Mouse (Mus musculus) MEL (cell line): Measurements from ENCODE around the gene Fgfr2. TPM values are rescaled to one million over a fixed set of nuclear protein-coding genes. Genes with fewer than 3 reads are reported as not detected.

Experiments used
- DNase-seq: peaks from one replicate; pipeline ENCODE4 v3.0.0; 2011; ENCODE audit warnings: low read depth, low spot score
- H3K27ac ChIP-seq: 2 replicates; pipeline ENCODE4 v1.5.1; 2012; ENCODE audit warnings: low read depth, mild to moderate bottlenecking, control low read depth, low read length, moderate library complexity; ENCODE audit not compliant: control insufficient read depth
- H3K27me3 ChIP-seq, 2 experiments: fragments of 150-350 bp in 1 of 2; sonication (generic) in 1 of 2; 2 replicates each; pipeline ENCODE4 v1.6.1; 2012; ENCODE audit warnings: low read length in 2 of 2, mild to moderate bottlenecking in 2 of 2, improper control_type of control experiment in 1 of 2, moderate library complexity in 1 of 2; ENCODE audit not compliant: insufficient read depth in 2 of 2, control insufficient read depth in 1 of 2
- H3K36me3 ChIP-seq, 2 experiments: 2 replicates each; pipeline ENCODE4 v1.6.1; 2012 to 2014; ENCODE audit warnings: low read length in 2 of 2, improper control_type of control experiment in 1 of 2, inconsistent platforms in 1 of 2, mild to moderate bottlenecking in 1 of 2; ENCODE audit not compliant: insufficient read depth in 2 of 2, control insufficient read depth in 1 of 2
- H3K4me1 ChIP-seq, 2 experiments: fragments of 150-350 bp in 1 of 2; sonication (generic) in 1 of 2; 2 replicates each; pipeline ENCODE4 v1.6.1; 2012; ENCODE audit warnings: low read length in 2 of 2, improper control_type of control experiment in 1 of 2, mild to moderate bottlenecking in 1 of 2; ENCODE audit not compliant: insufficient read depth in 2 of 2, control insufficient read depth in 1 of 2
- H3K4me3 ChIP-seq, 2 experiments: fragments of 150-350 bp in 1 of 2; sonication (generic) in 1 of 2; 2 replicates each; pipeline ENCODE4 v1.5.1; 2012; ENCODE audit warnings: low read depth in 2 of 2, low read length in 2 of 2, mild to moderate bottlenecking in 2 of 2, moderate library complexity in 2 of 2, control low read depth in 1 of 2, improper control_type of control experiment in 1 of 2; ENCODE audit not compliant: control insufficient read depth in 1 of 2, insufficient read depth in 1 of 2
- H3K79me2 ChIP-seq: 2 replicates; pipeline ENCODE4 v1.6.1; 2012; ENCODE audit warnings: mild to moderate bottlenecking, low read length, moderate library complexity; ENCODE audit not compliant: control insufficient read depth, poor library complexity, insufficient read depth
- H3K9ac ChIP-seq: 2 replicates; pipeline ENCODE4 v1.6.1; 2012; ENCODE audit warnings: low read depth, mild to moderate bottlenecking, control low read depth, low read length, moderate library complexity; ENCODE audit not compliant: control insufficient read depth, poor library complexity, severe bottlenecking
- H3K9me3 ChIP-seq: fragments of 150-350 bp; sonication (generic); replicated peaks from 2 replicates; pipeline ENCODE4 v1.6.1; 2012; ENCODE audit warnings: mild to moderate bottlenecking, low read length, improper control_type of control experiment, moderate library complexity; ENCODE audit not compliant: insufficient read depth
- CHD1 ChIP-seq: IDR thresholded peaks from 2 replicates; pipeline ENCODE4 v1.6.1; 2012; ENCODE audit warnings: low read depth, mild to moderate bottlenecking, inconsistent platforms, low read length, improper control_type of control experiment
- CHD2 ChIP-seq: IDR thresholded peaks from 2 replicates; pipeline ENCODE4 v1.6.1; 2011; ENCODE audit warnings: low read length, improper control_type of control experiment
- ELF1 ChIP-seq: IDR thresholded peaks from 2 replicates; pipeline ENCODE4 v1.6.1; 2014; ENCODE audit warnings: low read depth, mild to moderate bottlenecking, inconsistent platforms, low read length, improper control_type of control experiment, moderate library complexity
- EP300 ChIP-seq, 2 experiments: IDR thresholded peaks; 2 replicates each; pipeline ENCODE4 v1.6.1; 2011; ENCODE audit warnings: improper control_type of control experiment in 2 of 2, low read length in 2 of 2, low read depth in 1 of 2, mild to moderate bottlenecking in 1 of 2
- GABPA ChIP-seq: IDR thresholded peaks from 2 replicates; pipeline ENCODE4 v1.6.1; 2012; ENCODE audit warnings: low read depth, mild to moderate bottlenecking, inconsistent platforms, low read length, improper control_type of control experiment, moderate library complexity
- KAT2A ChIP-seq: conservative IDR thresholded peaks from 2 replicates; pipeline ENCODE4 v1.6.1; 2012; ENCODE audit warnings: low read depth, low read length, improper control_type of control experiment, inconsistent platforms
- MAFK ChIP-seq: IDR thresholded peaks from 2 replicates; pipeline ENCODE4 v1.6.1; 2011; ENCODE audit warnings: low read depth, mild to moderate bottlenecking, low read length, improper control_type of control experiment, borderline replicate concordance
- MAZ ChIP-seq: IDR thresholded peaks from 2 replicates; pipeline ENCODE4 v1.6.1; 2012; ENCODE audit warnings: low read depth, mild to moderate bottlenecking, inconsistent platforms, low read length, improper control_type of control experiment
- MEF2A ChIP-seq: IDR thresholded peaks from 2 replicates; pipeline ENCODE4 v1.6.1; 2014; ENCODE audit warnings: low read depth, mild to moderate bottlenecking, inconsistent platforms, low read length, improper control_type of control experiment; ENCODE audit not compliant: poor library complexity, insufficient replicate concordance, severe bottlenecking; ENCODE audit errors: extremely low read depth
- MYC ChIP-seq: IDR thresholded peaks from 2 replicates; pipeline ENCODE4 v1.6.1; 2011; ENCODE audit warnings: low read depth, mild to moderate bottlenecking, low read length, improper control_type of control experiment, moderate library complexity
- POLR2AphosphoS2 ChIP-seq: IDR thresholded peaks from 2 replicates; pipeline ENCODE4 v1.6.1; 2011; ENCODE audit warnings: low read length, improper control_type of control experiment
- RAD21 ChIP-seq: IDR thresholded peaks from 2 replicates; pipeline ENCODE4 v1.6.1; 2011; ENCODE audit warnings: mild to moderate bottlenecking, low read depth, low read length, improper control_type of control experiment
- SIN3A ChIP-seq: IDR thresholded peaks from 2 replicates; pipeline ENCODE4 v1.6.1; 2012; ENCODE audit warnings: low read length, improper control_type of control experiment, inconsistent platforms
- SMC3 ChIP-seq: IDR thresholded peaks from 2 replicates; pipeline ENCODE4 v1.6.1; 2011; ENCODE audit warnings: low read depth, low read length, improper control_type of control experiment
- TAL1 ChIP-seq: IDR thresholded peaks from 2 replicates; pipeline ENCODE4 v1.6.1; 2012; ENCODE audit warnings: mild to moderate bottlenecking, inconsistent platforms, low read length, moderate library complexity, mixed read lengths
- TBP ChIP-seq: IDR thresholded peaks from 2 replicates; pipeline ENCODE4 v1.8.0; 2011; ENCODE audit warnings: low read depth, low read length, improper control_type of control experiment
- TCF12 ChIP-seq: IDR thresholded peaks from 2 replicates; pipeline ENCODE4 v1.6.1; 2014; ENCODE audit warnings: low read depth, mild to moderate bottlenecking, inconsistent platforms, low read length, improper control_type of control experiment, moderate library complexity
- USF2 ChIP-seq, 2 experiments: IDR thresholded peaks; 2 replicates each; pipeline ENCODE4 v1.6.1; 2011 to 2012; ENCODE audit warnings: improper control_type of control experiment in 2 of 2, low read length in 2 of 2, borderline replicate concordance in 1 of 2, inconsistent platforms in 1 of 2, low read depth in 1 of 2, mild to moderate bottlenecking in 1 of 2; ENCODE audit not compliant: insufficient read depth in 1 of 2
- ZC3H11A ChIP-seq: IDR thresholded peaks from 2 replicates; pipeline ENCODE4 v1.6.1; 2012; ENCODE audit warnings: low read depth, mild to moderate bottlenecking, inconsistent platforms, low read length, improper control_type of control experiment
- ZKSCAN1 ChIP-seq: IDR thresholded peaks from 2 replicates; pipeline ENCODE4 v1.6.1; 2012; ENCODE audit warnings: low read depth, mild to moderate bottlenecking, inconsistent platforms, low read length, improper control_type of control experiment, moderate library complexity
- ZNF384 ChIP-seq: IDR thresholded peaks from 2 replicates; pipeline ENCODE4 v1.6.1; 2012; ENCODE audit warnings: low read depth, mild to moderate bottlenecking, inconsistent platforms, low read length, improper control_type of control experiment
- polyA plus RNA-seq, 2 experiments: library from polyadenylated mRNA; stranded (reverse) in 1 of 2; unstranded in 1 of 2; fragments of >175 nt in 1 of 2; fragments of >200 nt in 1 of 2; gene quantifications; 2 replicates each; pipeline versions ENCODE4 v1.2.1 to v1.2.4; 2012; ENCODE audit warnings: low replicate concordance in 2 of 2, low read depth in 1 of 2; ENCODE audit not compliant: insufficient read length in 2 of 2, insufficient read depth in 1 of 2, missing spikeins in 1 of 2
- total RNA-seq: library from RNA; depleted of rRNA; stranded (reverse); fragments of 300-350 nt; gene quantifications from 2 replicates; pipeline ENCODE4 v1.2.3, GENCODE M21; 2012

Gene Fgfr2
- total and polyA plus RNA-seq, 3 experiments = not detected

DNA sequence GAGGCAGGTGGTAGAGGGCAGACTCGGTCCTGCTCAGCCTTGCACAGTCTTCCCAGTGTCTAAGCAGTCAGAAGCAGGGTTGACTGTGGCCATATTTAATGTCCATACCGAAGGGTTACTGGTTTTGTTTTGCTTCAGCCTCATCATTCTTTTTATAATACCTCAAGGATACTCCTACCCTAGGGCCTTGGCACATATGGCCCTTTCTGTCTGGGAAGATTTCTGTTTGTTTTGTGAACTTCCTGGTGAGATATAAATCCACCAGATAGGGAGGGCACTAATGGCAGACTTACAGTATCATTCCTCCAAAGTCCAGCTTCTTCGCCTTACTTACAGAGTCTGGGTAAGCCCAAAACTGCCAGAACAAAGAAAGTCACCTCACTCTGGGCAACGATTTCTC lies 2395.6 kb downstream of the Fgfr2 start:
- DNase-seq = no peak
- TF ChIP-seq SIN3A (no peak), MAFK (no peak), ELF1 (no peak), RAD21 (no peak), KAT2A (no peak), ZKSCAN1 (no peak), CHD1 (no peak), USF2 (IDR thresholded peaks at IDR 0.05; ENCODE audit: borderline replicate concordance in 1 of 2, insufficient read depth in 1 of 2, low read depth in 1 of 2, low read length in 2 of 2) (no peak), POLR2AphosphoS2 (no peak), SMC3 (no peak), ZC3H11A (no peak), MEF2A (no peak), TBP (no peak), MAZ (no peak), EP300 (IDR thresholded peaks at IDR 0.05; ENCODE audit: low read depth in 1 of 2, low read length in 2 of 2) (no peak), MYC (no peak), GABPA (no peak), ZNF384 (no peak), TCF12 (no peak), CHD2 (no peak)
- Histone ChIP-seq H3K79me2 (no peaks in the 10 kb centered on the region), H3K9me3 (no peaks in the 10 kb centered on the region), H3K27me3 (no peaks in the 10 kb centered on the region), H3K4me3 (no peak overlapping the region), H3K36me3 (no peaks in the 10 kb centered on the region; a peak in 1 of 4 replicates), H3K9ac (no peak overlapping the region), H3K4me1 (no peaks in the 10 kb centered on the region), H3K27ac (no peak overlapping the region)

DNA sequence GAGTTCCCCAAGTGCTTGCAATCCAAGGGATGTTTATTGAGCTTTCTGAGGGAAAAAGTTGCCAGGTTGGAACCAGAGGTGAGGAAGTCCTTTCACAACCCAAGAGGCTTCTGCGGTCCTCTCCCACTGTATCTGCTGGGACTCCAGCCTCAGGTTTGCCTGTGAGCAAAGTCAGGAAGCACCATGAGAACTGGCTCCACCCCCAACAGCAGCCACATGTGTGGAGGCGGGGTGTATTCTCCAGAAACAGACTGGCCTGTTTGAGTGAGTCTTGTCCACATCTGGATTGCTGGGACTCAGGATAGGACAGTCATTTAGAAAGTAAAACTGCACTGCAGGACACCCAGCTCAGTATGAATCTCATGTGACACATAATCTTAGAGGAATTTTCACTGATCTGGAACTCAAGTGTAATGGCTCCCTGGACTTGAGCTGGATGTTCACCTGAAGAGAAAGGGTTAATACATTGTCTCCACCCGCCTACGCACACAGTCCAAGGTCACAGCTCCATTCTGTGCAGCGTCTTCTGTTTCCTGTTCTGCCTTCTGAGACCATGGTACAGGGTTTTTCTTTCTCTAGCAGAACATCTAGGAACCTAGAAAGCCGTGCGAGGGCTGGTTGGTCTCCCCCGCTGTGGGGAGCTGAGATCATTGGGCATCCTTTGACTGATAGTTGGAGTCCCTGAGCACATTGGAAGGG lies 2396.3 kb downstream of the Fgfr2 start:
- no peak overlapping the region for H3K27ac ChIP-seq
- no peaks in the 10 kb centered on the region for H3K9me3 ChIP-seq
- H3K27me3 ChIP-seq = no peaks in the 10 kb centered on the region
- no peak for DNase-seq
- H3K79me2 ChIP-seq = no peaks in the 10 kb centered on the region
- H3K36me3 ChIP-seq = no peaks in the 10 kb centered on the region; a peak in 1 of 4 replicates
- H3K4me1 ChIP-seq = no peaks in the 10 kb centered on the region
- TF ChIP-seq USF2 (IDR thresholded peaks at IDR 0.05; ENCODE audit: borderline replicate concordance in 1 of 2, insufficient read depth in 1 of 2, low read depth in 1 of 2, low read length in 2 of 2) (no peak), TAL1 (no peak), MAZ (no peak)
- TF ChIP-seq, all 39 proteins: peak for 0
- Histone ChIP-seq H3K9ac (no peak overlapping the region), H3K4me3 (no peak overlapping the region)
